Mouse (Mus musculus): ENCODE measurements around the gene Fgfr2.

DNA sequence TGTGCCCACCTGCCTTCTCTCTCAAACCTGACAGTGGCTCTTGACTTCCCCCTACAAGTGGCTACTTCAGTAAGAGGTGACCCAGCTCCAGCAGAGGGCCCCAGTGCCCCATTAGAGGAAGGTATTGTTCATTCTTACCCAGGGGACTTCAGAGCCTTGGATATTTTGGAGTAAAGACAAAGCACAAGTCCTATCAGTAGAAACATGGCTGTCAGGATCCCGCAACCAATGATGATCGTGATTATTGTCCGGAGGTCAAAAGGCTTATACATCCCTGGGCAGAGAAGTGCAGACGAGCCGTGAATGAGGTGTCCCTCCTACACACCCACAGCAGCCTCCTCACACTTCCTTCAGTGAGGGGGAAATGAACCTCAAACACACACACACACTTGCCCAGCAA is 1796.1 kb downstream of the Fgfr2 start:
- TF ChIP-seq NANOG (IDR thresholded peaks at IDR 0.05; ENCODE audit: borderline replicate concordance, low read length) = no peak
- no peak for TF ChIP-seq POU5F1 (IDR thresholded peaks at IDR 0.05; ENCODE audit: borderline replicate concordance, low read length)
- TF ChIP-seq CTCF (conservative IDR thresholded peaks at IDR 0.05; ENCODE audit: low read length) = no peak

Data from E14TG2a.4 (cell line).